Mouse (Mus musculus) kidney, embryonic 14.5 days (tissue): ENCODE measurements around the gene Serpinh1. TPM values are rescaled to one million over a fixed set of nuclear protein-coding genes. Genes with fewer than 3 reads are reported as not detected.

ENCODE experiments used
- ATAC-seq: fragments of 200-750 bp; cut with Nextera tagmentation; 2 replicates; pipeline ENCODE4 v1.8.0; 2017; ENCODE audit warnings: moderate number of reproducible peaks, mild to moderate bottlenecking, moderate TSS enrichment, moderate library complexity; ENCODE audit not compliant: low FRiP score, low TSS enrichment
- H3K27ac ChIP-seq: fragments of 300-500 bp; sonication (generic); 2 replicates; pipeline ENCODE4 v1.5.1; 2014; ENCODE audit warnings: low read depth, mild to moderate bottlenecking, low read length, moderate library complexity, mixed read lengths
- H3K27me3 ChIP-seq: fragments of 300-500 bp; sonication (generic); 2 replicates; pipeline ENCODE4 v1.6.1; 2014; ENCODE audit warnings: mild to moderate bottlenecking, low read length; ENCODE audit not compliant: control insufficient read depth, insufficient read depth
- H3K36me3 ChIP-seq: fragments of 300-500 bp; sonication (generic); 2 replicates; pipeline ENCODE4 v1.6.1; 2014; ENCODE audit warnings: low read length, mixed read lengths; ENCODE audit not compliant: control insufficient read depth, insufficient read depth
- H3K4me1 ChIP-seq: fragments of 300-500 bp; sonication (generic); 2 replicates; pipeline ENCODE4 v1.6.1; 2014; ENCODE audit warnings: low read length, mixed read lengths; ENCODE audit not compliant: control insufficient read depth, insufficient read depth
- H3K4me2 ChIP-seq: fragments of 300-500 bp; sonication (generic); replicated peaks from 2 replicates; pipeline ENCODE4 v1.6.1; 2014; ENCODE audit warnings: low read depth, mild to moderate bottlenecking, low read length
- H3K4me3 ChIP-seq: fragments of 300-500 bp; sonication (generic); 2 replicates; pipeline ENCODE4 v1.5.1; 2014; ENCODE audit warnings: mild to moderate bottlenecking, low read length
- H3K9ac ChIP-seq: fragments of 300-500 bp; sonication (generic); 2 replicates; pipeline ENCODE4 v1.6.1; 2014; ENCODE audit warnings: low read depth, mild to moderate bottlenecking, low read length, moderate library complexity
- H3K9me3 ChIP-seq: fragments of 300-500 bp; sonication (generic); 2 replicates; pipeline ENCODE4 v1.6.1; 2016; ENCODE audit warnings: low read length; ENCODE audit not compliant: control insufficient read depth
- WGBS: fragments of 180-500 bp; shearing (Covaris S2); extraction: QIAGEN DNeasy Blood & Tissue Kit; methylation state at CpG from one replicate; pipeline ENCODE4 v1.1.7; 2014; 5-methylcytosine and 5-hydroxymethylcytosine counted together
- polyA plus RNA-seq: library from polyadenylated mRNA; unstranded; fragments of >200 nt; fragmentation: Nextera tagmentation; extraction: Ambion mirVana; gene quantifications from 2 replicates; pipeline ENCODE4 v1.2.1, GENCODE M21; 2014

Gene Serpinh1
- polyA plus RNA-seq, 1 experiment from 2014 or later, result 459 TPM

- Histone ChIP-seq H3K4me2 (no peak overlapping the region), H3K36me3 (no peaks in the 10 kb centered on the region), H3K9me3 (no peaks in the 10 kb centered on the region), H3K4me1 (peaks cover 12% of the 10 kb centered on the region; the same call in 1 of the 2 replicates), H3K27ac (no peak overlapping the region), H3K4me3 (no peak overlapping the region), H3K9ac (no peak overlapping the region), H3K27me3 (no peaks in the 10 kb centered on the region)
- WGBS, result 61% methylated on average over 7 of the region's 7 CpGs
- ATAC-seq, result no peak
These were observed 41.6 kb downstream of the Serpinh1 start for GRCm38 (mm10) chr7:99311433-99311832.

- Histone ChIP-seq H3K27me3 (no peaks in the 10 kb centered on the region), H3K4me2 (no peak overlapping the region), H3K4me3 (no peak overlapping the region), H3K9ac (no peak overlapping the region), H3K9me3 (no peaks in the 10 kb centered on the region), H3K27ac (no peak overlapping the region), H3K4me1 (peaks cover 8% of the 10 kb centered on the region; the same call in 1 of the 2 replicates), H3K36me3 (no peaks in the 10 kb centered on the region)
- ATAC-seq, result peak; percentile 68
- WGBS, result 29% methylated on average over 3 of the region's 3 CpGs
These were observed 46.4 kb downstream of the Serpinh1 start for GRCm38 (mm10) chr7:99306640-99307039.

GRCm38 (mm10) chr7:99305688-99306087 lies 47.4 kb downstream of the Serpinh1 start:
- no peak overlapping the region for H3K9ac ChIP-seq
- no peak overlapping the region for H3K4me3 ChIP-seq
- WGBS, result 93% methylated on average over 4 of the region's 4 CpGs
- H3K4me1 ChIP-seq, result peaks cover 8% of the 10 kb centered on the region; the same call in 1 of the 2 replicates
- H3K27ac ChIP-seq, result no peak overlapping the region
- no peaks in the 10 kb centered on the region for H3K36me3 ChIP-seq
- H3K27me3 ChIP-seq, result no peaks in the 10 kb centered on the region
- no peak overlapping the region for H3K4me2 ChIP-seq
- ATAC-seq, result no peak
- H3K9me3 ChIP-seq, result no peaks in the 10 kb centered on the region

GRCm38 (mm10) chr7:99304949-99305372 lies 48.1 kb downstream of the Serpinh1 start:
- ATAC-seq, result peak; percentile 52
- Histone ChIP-seq H3K4me1 (peaks cover 8% of the 10 kb centered on the region; the same call in 1 of the 2 replicates), H3K9me3 (no peaks in the 10 kb centered on the region), H3K9ac (no peak overlapping the region), H3K27ac (no peak overlapping the region), H3K36me3 (no peaks in the 10 kb centered on the region), H3K4me3 (no peak overlapping the region), H3K27me3 (no peaks in the 10 kb centered on the region), H3K4me2 (no peak overlapping the region)
- WGBS, result 38% methylated on average over 5 of the region's 5 CpGs

- no peaks in the 10 kb centered on the region for H3K36me3 ChIP-seq
- H3K27ac ChIP-seq, result no peak overlapping the region
- no peaks in the 10 kb centered on the region for H3K9me3 ChIP-seq
- no peak overlapping the region for H3K4me2 ChIP-seq
- H3K4me3 ChIP-seq, result no peak overlapping the region
- 69% methylated on average over 6 of the region's 6 CpGs for WGBS
- no peaks in the 10 kb centered on the region for H3K27me3 ChIP-seq
- H3K9ac ChIP-seq, result no peak overlapping the region
- ATAC-seq, result no peak
- H3K4me1 ChIP-seq, result peaks cover 8% of the 10 kb centered on the region; the same call in 1 of the 2 replicates
These were observed 49.0 kb downstream of the Serpinh1 start for GRCm38 (mm10) chr7:99304029-99304428.

GRCm38 (mm10) chr7:99300650-99301175 lies 52.3 kb downstream of the Serpinh1 start:
- Histone ChIP-seq H3K4me1 (no peaks in the 10 kb centered on the region), H3K9ac (no peak overlapping the region), H3K27ac (no peak overlapping the region), H3K4me2 (no peak overlapping the region), H3K4me3 (no peak overlapping the region), H3K27me3 (no peaks in the 10 kb centered on the region), H3K9me3 (no peaks in the 10 kb centered on the region), H3K36me3 (no peaks in the 10 kb centered on the region)
- ATAC-seq, result no peak
- WGBS, result 28% methylated on average over 3 of the region's 3 CpGs

Other genes starting within 250 kb of the Serpinh1 start
- 15.1 and 22.7 TPM in 2 replicates for gene Uvrag, start 212.1 kb downstream of the Serpinh1 start, polyA plus RNA-seq
- gene Dgat2, start 170.5 kb downstream of the Serpinh1 start, polyA plus RNA-seq, result 12.7 and 21.9 TPM in 2 replicates
- 2.7 and 3.0 TPM in 2 replicates for gene Mogat2, start 114.6 kb downstream of the Serpinh1 start, polyA plus RNA-seq
- gene Map6, start 85.8 kb downstream of the Serpinh1 start, polyA plus RNA-seq, result 1.1 and 1.2 TPM in 2 replicates
- gene Gdpd5, start 28.2 kb upstream of the Serpinh1 start, polyA plus RNA-seq, result 12.1 and 15.4 TPM in 2 replicates
- 1.1 and 1.5 TPM in 2 replicates for gene Klhl35, start 112.8 kb upstream of the Serpinh1 start, polyA plus RNA-seq
- 870 and 995 TPM in 2 replicates for gene Rps3, start 130.5 kb upstream of the Serpinh1 start, polyA plus RNA-seq
- gene Arrb1, start 182.2 kb upstream of the Serpinh1 start, polyA plus RNA-seq, result 3.5 and 3.6 TPM in 2 replicates